Mouse (Mus musculus) liver, embryonic 15.5 days (tissue): ENCODE data around the gene Slc8a2. TPM values are rescaled to one million over a fixed set of nuclear protein-coding genes. Genes with fewer than 3 reads are reported as not detected.

Experiments
- ATAC-seq: fragments of 200-750 bp; cut with Nextera tagmentation; 2 replicates; pipeline ENCODE4 v1.8.0; 2017; ENCODE audit warnings: moderate number of reproducible peaks, mild to moderate bottlenecking, moderate library complexity; ENCODE audit not compliant: insufficient read depth
- H3K27ac ChIP-seq: fragments of 300-500 bp; sonication (generic); replicated peaks from 2 replicates; pipeline ENCODE4 v1.5.1; 2015; ENCODE audit warnings: mild to moderate bottlenecking, inconsistent platforms
- H3K27me3 ChIP-seq: fragments of 300-500 bp; sonication (generic); 2 replicates; pipeline ENCODE4 v1.6.1; 2015; ENCODE audit warnings: mild to moderate bottlenecking, inconsistent platforms
- H3K36me3 ChIP-seq: fragments of 300-500 bp; sonication (generic); replicated peaks from 2 replicates; pipeline ENCODE4 v1.6.1; 2015; ENCODE audit warnings: moderate library complexity, mild to moderate bottlenecking, inconsistent platforms
- H3K4me1 ChIP-seq: fragments of 300-500 bp; sonication (generic); replicated peaks from 2 replicates; pipeline ENCODE4 v1.6.1; 2015; ENCODE audit warnings: inconsistent platforms
- H3K4me2 ChIP-seq: fragments of 300-500 bp; sonication (generic); 2 replicates; pipeline ENCODE4 v1.6.1; 2015; ENCODE audit warnings: moderate library complexity, mild to moderate bottlenecking, inconsistent platforms
- H3K4me3 ChIP-seq: fragments of 300-500 bp; sonication (generic); replicated peaks from 2 replicates; pipeline ENCODE4 v1.5.1; 2015; ENCODE audit warnings: mild to moderate bottlenecking, inconsistent platforms
- H3K9ac ChIP-seq: fragments of 300-500 bp; sonication (generic); 2 replicates; pipeline ENCODE4 v1.6.1; 2015; ENCODE audit warnings: moderate library complexity, mild to moderate bottlenecking, inconsistent platforms
- H3K9me3 ChIP-seq: fragments of 300-500 bp; sonication (generic); replicated peaks from 2 replicates; pipeline ENCODE4 v1.6.1; 2016; ENCODE audit warnings: inconsistent platforms
- whole genome bisulfite sequencing: fragments of 180-500 bp; shearing (Covaris S2); methylation state at CpG from one replicate; pipeline ENCODE4 v1.1.7; 2015; ENCODE audit warnings: mixed read lengths; ENCODE audit not compliant: insufficient replicate concordance; 5-methylcytosine and 5-hydroxymethylcytosine counted together
- polyA plus RNA-seq: library from polyadenylated mRNA; unstranded; fragments of >200 nt; fragmentation: Nextera tagmentation; extraction: Ambion mirVana; gene quantifications from 2 replicates; pipeline ENCODE4 v1.2.1, GENCODE M21; 2015

The Slc8a2 gene
- polyA plus RNA-seq, 1 experiment from 2014 or later: not detected

DNA sequence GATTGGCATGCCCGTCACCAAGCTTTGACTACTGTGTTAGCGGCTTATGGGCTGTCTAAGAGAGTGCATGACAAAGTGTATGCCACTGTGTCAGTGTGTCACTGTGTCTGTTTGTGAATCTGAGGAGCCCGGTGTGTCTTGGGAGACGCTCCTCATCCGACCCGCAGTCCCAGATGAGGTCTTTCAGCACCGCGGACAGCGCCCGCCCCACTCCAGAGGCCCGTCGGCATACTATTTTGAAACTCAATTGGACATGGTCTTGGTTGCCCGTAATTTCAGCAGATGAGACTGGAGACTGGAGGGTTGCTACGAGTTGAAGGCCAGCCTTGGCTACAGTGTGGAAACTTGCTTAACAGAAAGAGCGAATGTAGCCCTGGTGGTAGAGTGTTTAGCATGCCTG is 18.0 kb downstream of the Slc8a2 start:
- 8% methylated on average over 15 of the region's 15 CpGs for WGBS

DNA sequence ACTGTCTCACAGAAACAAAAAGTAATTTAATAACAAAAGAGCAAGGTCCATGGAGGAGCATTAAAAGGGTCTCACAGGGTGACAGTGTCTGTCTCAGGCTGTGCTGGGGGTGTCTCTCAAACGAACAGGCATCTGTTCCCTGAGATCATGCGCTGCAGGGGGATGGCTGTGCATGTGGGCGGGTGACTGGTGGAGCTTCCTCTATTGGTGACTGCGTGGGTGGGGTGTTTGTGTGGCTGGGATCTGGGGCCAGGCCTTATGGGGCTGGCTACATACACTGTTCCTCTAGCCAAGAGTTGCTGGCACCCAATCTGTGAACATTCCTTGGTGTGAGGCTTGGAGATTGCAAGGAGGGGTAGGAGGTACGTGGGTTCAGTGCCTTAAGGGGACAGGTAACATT is 19.6 kb downstream of the Slc8a2 start:
- ATAC-seq: no peak
- 32% methylated on average over 5 of the region's 5 CpGs for WGBS
- H3K4me3 ChIP-seq: no peak overlapping the region

More for the DNA sequence above, 18.0 kb downstream of the Slc8a2 start:
- Histone ChIP-seq H3K4me3 (no peak overlapping the region), H3K27ac (no peak overlapping the region), H3K9ac (no peak overlapping the region), H3K4me2 (no peak overlapping the region), H3K27me3 (peaks cover 34% of the 10 kb centered on the region), H3K9me3 (no peaks in the 10 kb centered on the region), H3K36me3 (no peaks in the 10 kb centered on the region), H3K4me1 (no peaks in the 10 kb centered on the region)
- ATAC-seq: no peak

DNA sequence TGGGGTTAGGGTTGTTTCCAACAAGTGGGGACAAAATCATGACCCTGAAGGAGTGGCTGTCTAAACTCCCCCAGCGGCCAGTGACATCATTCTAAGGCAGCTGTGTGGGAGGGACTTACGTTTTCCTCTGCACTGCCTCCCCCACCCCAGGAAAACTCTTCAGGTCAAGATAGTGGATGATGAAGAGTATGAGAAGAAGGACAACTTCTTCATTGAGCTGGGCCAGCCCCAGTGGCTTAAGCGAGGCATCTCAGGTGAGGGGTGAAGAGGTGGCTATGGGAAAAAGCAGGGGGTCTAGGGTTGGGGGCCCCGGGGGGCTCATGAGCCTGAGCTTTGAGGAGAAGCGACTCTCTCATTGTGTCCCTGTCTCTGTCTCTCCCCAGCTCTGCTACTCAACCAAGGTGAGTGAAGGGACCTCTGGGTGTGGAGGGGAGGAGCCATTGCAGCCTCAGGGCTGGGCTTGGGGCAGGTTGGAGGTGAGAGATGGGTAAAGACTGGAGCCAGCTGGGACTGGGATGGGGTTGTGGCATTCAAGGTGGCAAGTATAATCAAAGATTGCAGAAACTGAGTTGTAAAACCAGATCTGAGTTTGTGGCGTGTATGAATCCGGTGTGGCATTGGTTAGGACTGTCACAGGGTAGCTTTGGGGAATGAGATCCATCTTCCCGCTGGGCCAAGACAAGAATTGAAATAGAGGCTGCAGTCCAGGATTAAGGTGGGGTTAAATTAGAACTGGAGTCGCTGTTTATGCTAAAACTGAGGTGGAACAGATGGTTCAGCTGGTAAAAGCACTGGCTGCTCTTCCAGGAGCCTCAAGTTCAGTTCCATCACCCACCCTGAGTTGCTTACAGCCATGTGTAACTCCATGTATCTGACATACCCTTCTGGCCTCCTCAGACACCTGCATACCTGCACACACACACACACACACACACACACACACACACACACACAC is 20.8 kb downstream of the Slc8a2 start:
- Histone ChIP-seq H3K27ac (no peak overlapping the region), H3K9ac (no peak overlapping the region), H3K9me3 (no peaks in the 10 kb centered on the region), H3K27me3 (peaks cover 32% of the 10 kb centered on the region), H3K4me2 (no peak overlapping the region), H3K4me1 (no peaks in the 10 kb centered on the region), H3K36me3 (no peaks in the 10 kb centered on the region), H3K4me3 (no peak overlapping the region)
- WGBS: 41% methylated on average over 9 of the region's 9 CpGs
- ATAC-seq: no peak

More for the DNA sequence above, 19.6 kb downstream of the Slc8a2 start:
- no peaks in the 10 kb centered on the region for H3K4me1 ChIP-seq
- H3K27ac ChIP-seq: no peak overlapping the region
- peaks cover 36% of the 10 kb centered on the region for H3K27me3 ChIP-seq
- H3K36me3 ChIP-seq: no peaks in the 10 kb centered on the region
- no peak overlapping the region for H3K4me2 ChIP-seq
- no peak overlapping the region for H3K9ac ChIP-seq
- no peaks in the 10 kb centered on the region for H3K9me3 ChIP-seq

DNA sequence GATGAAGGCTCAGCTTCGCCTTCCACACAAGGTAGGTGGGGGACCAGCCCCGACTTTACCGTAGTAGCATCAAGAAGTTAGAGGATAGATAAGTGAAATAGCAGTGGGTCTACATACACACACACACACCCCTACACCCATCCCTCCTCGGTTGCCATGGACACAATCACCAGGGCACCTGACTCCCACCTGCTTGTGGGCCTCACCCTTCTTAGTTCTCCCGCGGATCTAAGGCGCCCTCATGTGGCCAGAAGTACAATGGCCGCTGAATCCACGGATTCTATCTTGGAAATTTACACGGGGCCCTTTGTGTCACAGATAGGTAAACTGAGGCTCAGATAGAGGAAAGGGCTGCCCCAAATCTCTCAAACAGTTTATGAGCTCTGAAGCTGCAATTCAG is 23.9 kb downstream of the Slc8a2 start:
- Histone ChIP-seq H3K9me3 (no peaks in the 10 kb centered on the region), H3K4me3 (no peak overlapping the region), H3K4me1 (no peaks in the 10 kb centered on the region), H3K9ac (no peak overlapping the region), H3K27me3 (peaks cover 21% of the 10 kb centered on the region), H3K27ac (no peak overlapping the region), H3K4me2 (no peak overlapping the region), H3K36me3 (no peaks in the 10 kb centered on the region)
- no peak for ATAC-seq
- WGBS: 15% methylated on average over 10 of the region's 10 CpGs

DNA sequence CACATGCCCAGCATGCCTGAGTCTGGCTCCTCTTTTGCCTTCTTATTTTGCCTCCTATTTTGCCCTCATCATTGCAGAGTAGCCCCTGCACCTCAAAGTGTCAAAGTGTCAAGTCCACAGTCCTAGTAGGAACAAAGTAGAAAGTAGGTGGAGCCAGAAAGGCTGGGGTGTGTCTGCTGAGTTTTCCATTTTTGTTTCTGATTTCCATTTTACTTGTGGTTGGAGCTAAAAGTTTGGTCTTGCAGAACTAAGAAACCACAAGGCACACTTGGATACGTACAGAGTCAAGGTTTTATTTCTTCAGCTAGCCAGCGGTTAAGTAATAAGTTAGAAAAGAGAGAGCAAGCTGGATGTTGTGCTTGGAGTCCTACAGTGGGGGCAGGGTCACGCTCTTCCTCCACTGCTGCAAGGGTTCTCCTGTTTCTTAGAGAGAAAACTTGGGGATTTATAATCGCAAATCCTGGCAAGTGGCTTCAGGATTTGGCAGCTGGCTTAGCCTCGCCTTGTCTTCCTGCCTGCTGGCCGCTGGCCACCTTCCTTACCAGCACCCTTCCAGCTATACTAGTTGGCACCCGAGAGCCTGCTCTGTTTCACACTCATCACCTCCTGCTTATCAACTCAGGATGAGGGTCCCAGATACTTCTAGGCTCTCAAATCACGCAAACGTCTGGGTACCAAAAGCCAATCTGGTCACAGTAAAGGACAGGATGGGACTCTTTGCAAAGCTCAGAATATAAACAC is 25.7 kb downstream of the Slc8a2 start:
- H3K4me1 ChIP-seq: no peaks in the 10 kb centered on the region
- H3K9me3 ChIP-seq: no peaks in the 10 kb centered on the region
- no peak overlapping the region for H3K27ac ChIP-seq
- H3K9ac ChIP-seq: no peak overlapping the region
- WGBS: 45% methylated on average over 9 of the region's 9 CpGs
- H3K4me3 ChIP-seq: no peak overlapping the region
- H3K27me3 ChIP-seq: peaks cover 39% of the 10 kb centered on the region
- H3K36me3 ChIP-seq: no peaks in the 10 kb centered on the region
- ATAC-seq: no peak
- no peak overlapping the region for H3K4me2 ChIP-seq

DNA sequence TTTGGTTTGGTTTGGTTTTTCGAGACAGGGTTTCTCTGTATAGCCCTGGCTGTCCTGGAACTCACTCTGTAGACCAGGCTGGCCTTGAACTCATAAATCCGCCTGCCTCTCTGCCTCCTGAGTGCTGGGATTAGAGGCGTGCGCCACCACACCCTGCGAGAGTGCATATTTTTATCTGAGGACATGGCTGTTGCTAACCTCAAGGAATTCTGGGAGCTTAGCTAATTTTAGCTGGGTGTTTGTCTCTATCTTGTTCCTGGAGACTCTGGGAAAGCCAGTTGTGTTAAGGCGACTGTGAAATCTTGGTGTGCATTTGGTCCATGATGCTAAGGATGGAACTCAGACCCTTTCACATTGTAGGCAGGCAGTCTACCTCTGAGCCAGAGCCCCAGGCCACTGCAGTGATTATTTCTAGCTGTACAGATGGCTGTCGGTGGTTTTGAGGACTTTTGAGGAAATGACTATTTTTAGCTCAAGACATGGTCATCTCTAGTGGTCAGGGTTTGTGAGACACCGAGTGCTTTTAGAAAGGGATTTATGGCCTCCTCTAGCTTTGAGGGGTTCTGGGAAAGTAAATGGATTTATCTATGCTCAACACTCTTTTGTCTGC is 26.6 kb downstream of the Slc8a2 start:
- H3K36me3 ChIP-seq: no peaks in the 10 kb centered on the region
- H3K9ac ChIP-seq: no peak overlapping the region
- H3K27me3 ChIP-seq: peaks cover 40% of the 10 kb centered on the region
- H3K27ac ChIP-seq: no peak overlapping the region
- ATAC-seq: no peak
- H3K9me3 ChIP-seq: no peaks in the 10 kb centered on the region
- H3K4me1 ChIP-seq: no peaks in the 10 kb centered on the region
- no peak overlapping the region for H3K4me3 ChIP-seq
- H3K4me2 ChIP-seq: no peak overlapping the region
- 33% methylated on average over 8 of the region's 8 CpGs for WGBS

DNA sequence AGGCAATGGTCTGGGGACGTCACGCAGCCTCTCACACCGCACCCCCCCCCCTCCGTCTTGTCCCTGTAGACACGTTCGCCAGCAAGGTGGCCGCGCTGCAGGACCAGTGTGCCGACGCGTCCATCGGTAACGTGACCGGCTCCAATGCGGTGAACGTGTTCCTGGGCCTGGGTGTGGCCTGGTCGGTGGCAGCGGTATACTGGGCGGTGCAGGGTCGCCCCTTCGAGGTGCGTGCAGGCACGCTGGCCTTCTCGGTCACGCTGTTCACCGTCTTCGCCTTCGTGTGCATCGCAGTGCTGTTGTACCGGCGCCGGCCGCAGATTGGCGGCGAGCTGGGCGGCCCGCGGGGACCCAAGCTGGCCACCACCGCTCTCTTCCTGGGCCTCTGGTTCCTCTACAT is 29.1 kb downstream of the Slc8a2 start:
- Histone ChIP-seq H3K4me2 (no peak overlapping the region), H3K9me3 (no peaks in the 10 kb centered on the region), H3K4me3 (no peak overlapping the region), H3K36me3 (no peaks in the 10 kb centered on the region), H3K4me1 (no peaks in the 10 kb centered on the region), H3K27ac (no peak overlapping the region), H3K9ac (no peak overlapping the region), H3K27me3 (peaks cover 32% of the 10 kb centered on the region)
- no peak for ATAC-seq
- WGBS: 17% methylated on average over 39 of the region's 39 CpGs

DNA sequence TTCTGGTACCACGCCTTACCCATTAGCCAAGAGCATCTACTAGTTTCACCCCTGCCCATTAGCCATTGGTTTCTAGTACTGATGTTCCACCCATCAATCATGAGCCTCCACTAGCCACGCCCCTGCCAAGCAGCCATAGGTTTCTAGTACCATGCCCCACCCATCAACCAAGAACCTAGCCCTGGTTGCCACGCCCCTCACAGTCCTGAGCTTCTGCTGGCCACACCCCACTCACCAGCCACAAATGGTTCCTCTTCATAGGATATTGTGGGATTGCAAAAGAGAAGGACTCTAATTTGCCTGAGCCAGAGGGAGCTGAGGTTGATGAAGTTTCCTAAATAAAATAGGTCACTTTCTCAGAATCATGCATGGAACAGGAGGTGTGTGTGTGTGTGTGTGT is 31.1 kb downstream of the Slc8a2 start:
- 45% methylated on average over 3 of the region's 3 CpGs for WGBS
- no peak overlapping the region for H3K27ac ChIP-seq
- H3K4me1 ChIP-seq: no peaks in the 10 kb centered on the region
- no peak overlapping the region for H3K4me3 ChIP-seq
- ATAC-seq: no peak
- no peaks in the 10 kb centered on the region for H3K36me3 ChIP-seq
- H3K9ac ChIP-seq: no peak overlapping the region
- H3K27me3 ChIP-seq: peaks cover 32% of the 10 kb centered on the region
- no peak overlapping the region for H3K4me2 ChIP-seq
- no peaks in the 10 kb centered on the region for H3K9me3 ChIP-seq

DNA sequence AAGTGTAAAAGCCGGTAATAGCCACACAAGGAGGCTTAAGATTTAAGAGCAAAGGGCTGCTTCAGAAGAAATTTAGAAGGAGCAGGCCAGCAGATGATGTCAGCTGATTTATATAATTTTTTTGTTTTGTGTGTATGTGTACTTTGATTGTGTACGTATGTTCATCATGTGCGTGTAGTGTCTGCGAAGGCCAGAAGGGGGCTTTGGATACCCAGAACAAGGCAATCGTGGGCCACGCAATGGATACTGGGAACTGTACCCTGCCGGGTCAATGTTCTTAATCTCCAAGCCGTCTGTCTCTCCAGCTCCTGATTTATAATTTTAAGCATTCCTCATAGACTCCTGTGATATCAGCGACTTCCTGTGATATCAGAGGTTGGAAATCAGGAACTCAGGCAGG is 31.7 kb downstream of the Slc8a2 start:
- Histone ChIP-seq H3K36me3 (no peaks in the 10 kb centered on the region), H3K9ac (no peak overlapping the region), H3K9me3 (no peaks in the 10 kb centered on the region), H3K4me1 (no peaks in the 10 kb centered on the region), H3K27ac (no peak overlapping the region), H3K4me2 (no peak overlapping the region), H3K4me3 (no peak overlapping the region), H3K27me3 (peaks cover 32% of the 10 kb centered on the region)
- no peak for ATAC-seq
- 68% methylated on average over 9 of the region's 9 CpGs for WGBS

DNA sequence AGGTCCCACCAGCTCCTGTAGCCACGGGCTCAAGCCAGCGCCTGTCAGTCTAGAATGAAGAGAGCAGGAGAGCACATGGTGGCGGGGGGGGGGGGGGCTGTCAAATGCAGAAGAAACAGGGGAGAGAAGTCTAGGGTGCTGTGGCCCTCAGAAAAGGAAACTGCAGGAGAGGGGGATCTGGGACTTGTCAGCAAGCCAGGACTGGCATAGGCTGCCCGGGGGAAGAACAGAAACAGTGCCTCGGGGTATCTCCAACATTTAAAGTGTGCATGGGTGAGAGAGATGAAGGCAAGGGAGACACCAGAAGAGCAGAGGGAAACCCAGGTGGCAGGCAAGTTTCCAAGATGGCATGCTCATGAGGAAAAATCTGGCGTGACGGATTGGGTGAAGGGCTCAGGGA is 32.4 kb downstream of the Slc8a2 start:
- H3K27ac ChIP-seq: no peak overlapping the region
- ATAC-seq: no peak
- H3K9me3 ChIP-seq: no peaks in the 10 kb centered on the region
- H3K4me3 ChIP-seq: no peak overlapping the region
- no peaks in the 10 kb centered on the region for H3K4me1 ChIP-seq
- WGBS: 59% methylated on average over 7 of the region's 7 CpGs
- H3K27me3 ChIP-seq: peaks cover 32% of the 10 kb centered on the region
- H3K4me2 ChIP-seq: no peak overlapping the region
- H3K9ac ChIP-seq: no peak overlapping the region
- H3K36me3 ChIP-seq: no peaks in the 10 kb centered on the region

DNA sequence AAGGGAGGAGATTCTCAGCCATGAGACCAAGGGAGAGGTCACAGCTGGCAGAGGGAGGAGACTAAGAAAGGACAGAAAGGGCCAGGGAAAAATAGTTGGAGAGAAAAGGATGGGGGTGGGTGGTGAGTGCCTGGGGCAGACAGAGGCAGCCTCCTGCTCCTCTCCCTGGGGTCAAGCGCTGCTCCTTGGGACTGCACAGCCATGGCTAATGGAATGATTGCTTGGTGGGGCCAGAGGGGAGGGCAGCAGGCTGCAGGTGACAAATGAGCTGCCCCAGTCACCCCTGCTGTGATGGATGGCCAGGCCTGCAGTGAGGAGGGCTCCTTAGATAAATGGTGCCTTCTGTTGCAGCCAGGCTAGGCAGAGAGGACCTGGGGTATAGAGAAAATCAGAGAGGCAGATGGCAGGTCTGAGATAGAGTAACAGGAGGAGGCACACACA is 42.5 kb downstream of the Slc8a2 start:
- Histone ChIP-seq H3K4me2 (no peak overlapping the region), H3K27ac (no peak overlapping the region), H3K27me3 (peaks cover 58% of the 10 kb centered on the region), H3K4me1 (no peaks in the 10 kb centered on the region), H3K9me3 (no peaks in the 10 kb centered on the region), H3K9ac (no peak overlapping the region), H3K36me3 (no peaks in the 10 kb centered on the region), H3K4me3 (no peak overlapping the region)
- 0% methylated on average over 1 of the region's 1 CpGs for WGBS
- ATAC-seq: no peak
